Mouse (Mus musculus) liver, embryonic 14.5 days (tissue): ENCODE measurements at regions not wholly inside any gene's neighbourhood (a gene's known extent, or its start where the extent isn't known, plus 50 kb on each side); places are given as distances from the start of the nearest gene placed in this dataset.

Source experiments
- ATAC-seq: fragments of 200-750 bp; cut with Nextera tagmentation; 2 replicates; pipeline ENCODE4 v1.8.0; 2017; ENCODE audit warnings: moderate number of reproducible peaks, mild to moderate bottlenecking, moderate library complexity; ENCODE audit not compliant: insufficient read depth
- DNase-seq, 3 experiments: peaks; one replicate each; pipeline ENCODE4 v3.0.0-alpha.2; 2012 to 2013; ENCODE audit warnings: low read depth in 3 of 3, low spot score in 3 of 3
- H3K27ac ChIP-seq: fragments of 300-500 bp; sonication (generic); 2 replicates; pipeline ENCODE4 v1.5.1; 2014; ENCODE audit warnings: moderate library complexity, mild to moderate bottlenecking, control low read depth, inconsistent platforms
- H3K27me3 ChIP-seq: fragments of 300-500 bp; sonication (generic); 2 replicates; pipeline ENCODE4 v1.6.1; 2014; ENCODE audit warnings: mild to moderate bottlenecking, low read length, moderate library complexity; ENCODE audit not compliant: control insufficient read depth, insufficient read depth
- H3K36me3 ChIP-seq: fragments of 300-500 bp; sonication (generic); replicated peaks from 2 replicates; pipeline ENCODE4 v1.6.1; 2014; ENCODE audit warnings: low read depth; ENCODE audit not compliant: control insufficient read depth, insufficient read depth
- H3K4me1 ChIP-seq, 2 experiments: fragments of 200-500 bp in 1 of 2; fragments of 300-500 bp in 1 of 2; sonication (generic) in 1 of 2; replicated peaks; 2 replicates each; pipeline ENCODE4 v1.6.1; 2012 to 2014; ENCODE audit warnings: antibody characterized with exemption in 1 of 2, inconsistent platforms in 1 of 2, low read length in 1 of 2; ENCODE audit not compliant: control insufficient read depth in 2 of 2, insufficient read depth in 2 of 2
- H3K4me2 ChIP-seq: fragments of 300-500 bp; sonication (generic); 2 replicates; pipeline ENCODE4 v1.6.1; 2014; ENCODE audit warnings: low read depth, mild to moderate bottlenecking, control low read depth, moderate library complexity
- H3K4me3 ChIP-seq, 2 experiments: fragments of 200-500 bp in 1 of 2; fragments of 300-500 bp in 1 of 2; sonication (generic) in 1 of 2; 2 replicates each; pipeline ENCODE4 v1.5.1; 2012 to 2014; ENCODE audit warnings: low read depth in 2 of 2, low read length in 2 of 2, mild to moderate bottlenecking in 2 of 2, control low read depth in 1 of 2, inconsistent platforms in 1 of 2, moderate library complexity in 1 of 2; ENCODE audit not compliant: insufficient read depth in 1 of 2
- H3K9ac ChIP-seq: fragments of 300-500 bp; sonication (generic); replicated peaks from 2 replicates; pipeline ENCODE4 v1.6.1; 2014; ENCODE audit warnings: mild to moderate bottlenecking, control low read depth, moderate library complexity
- H3K9me3 ChIP-seq: fragments of 300-500 bp; sonication (generic); 2 replicates; pipeline ENCODE4 v1.6.1; 2016; ENCODE audit warnings: low read length, mixed read lengths; ENCODE audit not compliant: control insufficient read depth
- CTCF ChIP-seq: IDR thresholded peaks from 2 replicates; pipeline ENCODE4 v1.5.1; 2016; ENCODE audit warnings: antibody characterized with exemption, low read depth, control low read depth
- EP300 ChIP-seq: IDR thresholded peaks from 2 replicates; pipeline ENCODE4 v1.6.1; 2016; ENCODE audit warnings: antibody characterized with exemption, low read depth
- WGBS: fragments of 180-500 bp; shearing (Covaris S2); extraction: QIAGEN DNeasy Blood & Tissue Kit; methylation state at CpG from one replicate; pipeline ENCODE4 v1.1.7; 2014; ENCODE audit not compliant: insufficient replicate concordance; 5-methylcytosine and 5-hydroxymethylcytosine counted together

DNA sequence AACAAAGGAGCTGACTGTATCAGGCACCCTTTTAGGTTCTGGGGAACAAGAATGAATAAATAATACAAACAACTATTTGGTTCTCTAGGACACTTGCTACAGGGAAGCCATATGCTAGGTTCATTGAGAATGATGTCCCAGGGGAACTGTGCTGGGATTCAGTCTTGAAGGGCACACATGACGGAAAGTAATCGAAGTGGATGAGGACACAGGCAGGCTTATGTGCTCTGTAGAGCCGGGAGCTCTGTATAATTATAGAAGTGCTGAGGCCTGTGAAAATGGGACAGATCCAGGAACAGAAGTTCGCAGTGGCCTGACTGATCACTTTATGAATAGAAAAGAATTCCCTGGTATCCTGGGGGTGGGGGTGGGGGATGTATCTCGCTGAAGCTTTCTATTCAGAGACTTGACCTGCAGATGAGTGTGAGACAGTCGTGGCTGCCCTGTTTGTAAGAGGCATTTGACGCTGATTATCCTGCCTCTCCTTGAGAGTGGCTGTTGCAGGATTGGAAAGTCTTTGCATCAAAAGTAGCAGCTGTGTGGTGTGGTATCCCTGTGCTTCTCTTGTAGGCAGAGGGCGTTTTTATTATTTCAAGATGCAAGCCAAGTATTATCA, 700.2 kb downstream of the Slc4a3 start:
- no peaks in the 10 kb centered on the region for H3K4me1 ChIP-seq
- TF ChIP-seq CTCF (no peak), EP300 (no peak)
- no peaks in the 10 kb centered on the region for H3K27me3 ChIP-seq
- H3K4me2 ChIP-seq, result no peak overlapping the region
- H3K36me3 ChIP-seq, result no peaks in the 10 kb centered on the region
- H3K4me3 ChIP-seq, result no peak overlapping the region
- no peak overlapping the region for H3K9ac ChIP-seq
- ATAC-seq (no peak), DNase-seq (no peak)
- H3K27ac ChIP-seq, result no peak overlapping the region
- H3K9me3 ChIP-seq, result no peaks in the 10 kb centered on the region
- WGBS, result 54% methylated on average over 8 of the region's 8 CpGs

DNA sequence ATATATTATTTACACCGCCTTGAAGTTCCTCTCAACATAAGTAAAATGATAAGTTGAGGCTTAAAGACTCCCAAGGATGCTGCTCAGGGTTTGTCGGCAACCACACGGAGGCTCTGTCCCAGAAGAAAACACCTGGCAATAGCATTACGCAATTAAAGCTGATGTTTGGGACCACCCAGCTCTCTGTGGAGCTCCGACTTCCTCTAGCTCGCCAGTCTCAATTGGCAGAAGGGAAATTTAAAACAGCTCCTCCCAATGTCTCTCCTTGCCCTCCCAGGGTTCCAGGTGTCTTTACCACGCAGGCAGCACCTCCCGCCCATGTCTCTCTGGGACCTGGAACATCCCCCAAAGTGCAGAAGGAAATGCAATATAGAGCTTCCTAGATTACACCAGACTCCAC, 701.1 kb downstream of the Slc4a3 start:
- Histone ChIP-seq H3K27ac (no peak overlapping the region), H3K4me1 (no peaks in the 10 kb centered on the region), H3K4me2 (no peak overlapping the region), H3K36me3 (no peaks in the 10 kb centered on the region), H3K4me3 (no peak overlapping the region), H3K9ac (no peak overlapping the region), H3K27me3 (no peaks in the 10 kb centered on the region), H3K9me3 (no peaks in the 10 kb centered on the region)
- no peak for DNase-seq
- TF ChIP-seq CTCF, result no peak
- TF ChIP-seq EP300, result no peak
- WGBS, result 48% methylated on average over 8 of the region's 8 CpGs
- ATAC-seq, result no peak

DNA sequence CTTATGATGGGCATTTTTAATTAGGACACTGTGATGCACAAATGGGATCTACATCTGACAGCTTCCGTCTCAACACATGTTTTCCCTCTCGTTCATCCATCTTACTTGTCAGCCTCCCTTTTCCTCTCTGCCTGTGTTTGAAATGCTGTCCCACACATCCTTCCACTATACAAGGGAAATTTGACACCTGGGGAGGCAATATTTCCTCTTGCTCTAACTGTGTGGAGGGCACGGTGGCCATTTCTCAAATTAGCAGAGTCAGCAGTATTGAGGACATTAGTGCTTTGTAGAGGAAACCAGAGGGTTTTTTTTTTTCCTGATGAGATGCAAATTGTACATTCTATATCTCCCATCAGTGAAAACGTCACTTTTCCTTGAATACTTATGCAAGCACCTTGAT, 712.2 kb downstream of the Slc4a3 start:
- TF ChIP-seq CTCF (no peak), EP300 (no peak)
- 49% methylated on average over 4 of the region's 4 CpGs for WGBS
- H3K4me2 ChIP-seq, result no peak overlapping the region
- H3K36me3 ChIP-seq, result no peaks in the 10 kb centered on the region
- no peak overlapping the region for H3K4me3 ChIP-seq
- H3K27me3 ChIP-seq, result no peaks in the 10 kb centered on the region
- H3K9me3 ChIP-seq, result no peaks in the 10 kb centered on the region
- ATAC-seq, result no peak
- H3K9ac ChIP-seq, result no peak overlapping the region
- no peak for DNase-seq
- H3K4me1 ChIP-seq, result no peaks in the 10 kb centered on the region
- no peak overlapping the region for H3K27ac ChIP-seq

DNA sequence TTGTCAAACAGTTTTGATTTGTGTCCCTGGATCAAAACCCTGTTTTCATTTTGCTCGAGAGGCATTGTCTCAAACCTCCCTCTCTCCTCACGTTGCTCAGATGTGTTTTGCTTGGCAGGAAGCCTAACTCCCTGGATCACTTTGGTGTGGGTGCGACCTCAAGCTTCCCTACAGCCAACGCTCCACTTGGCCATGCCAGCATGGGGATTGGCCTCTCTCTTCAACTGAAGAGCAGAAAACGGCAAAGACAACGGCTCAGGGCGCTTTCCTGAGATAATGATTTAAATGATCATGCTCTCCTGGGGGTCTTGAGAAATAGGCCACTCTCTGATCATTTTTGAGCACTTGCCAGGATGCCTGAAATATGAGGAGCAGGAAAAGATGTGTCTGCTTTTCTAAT, 730.1 kb downstream of the Slc4a3 start:
- 40% methylated on average over 7 of the region's 7 CpGs for WGBS
- ATAC-seq (no peak), DNase-seq (no peak)
- Histone ChIP-seq H3K4me2 (no peak overlapping the region), H3K27ac (no peak overlapping the region), H3K36me3 (no peaks in the 10 kb centered on the region), H3K27me3 (no peaks in the 10 kb centered on the region), H3K4me3 (no peak overlapping the region), H3K4me1 (no peaks in the 10 kb centered on the region), H3K9ac (no peak overlapping the region), H3K9me3 (no peaks in the 10 kb centered on the region)
- no peak for TF ChIP-seq EP300
- no peak for TF ChIP-seq CTCF

DNA sequence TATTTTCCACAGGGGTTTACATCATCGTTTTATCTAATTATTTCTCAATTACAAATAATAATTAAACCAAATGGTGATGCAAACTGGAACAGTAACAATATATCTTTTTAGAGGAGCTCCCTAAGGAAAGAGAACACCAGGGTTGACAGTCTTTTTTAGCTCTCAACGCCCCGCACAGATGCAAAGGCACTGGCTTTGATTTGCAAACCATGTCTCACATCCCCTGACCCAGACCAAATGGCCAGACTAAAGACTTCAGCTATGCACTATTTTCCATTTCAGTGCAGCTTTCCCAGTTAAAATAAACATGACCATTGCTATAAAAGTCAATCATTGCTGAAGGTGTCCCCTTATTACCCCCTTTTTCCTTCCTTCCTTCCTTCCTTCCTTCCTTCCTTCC, 730.6 kb downstream of the Slc4a3 start:
- Histone ChIP-seq H3K4me2 (no peak overlapping the region), H3K27me3 (no peaks in the 10 kb centered on the region)

More for the DNA sequence above, 730.6 kb downstream of the Slc4a3 start:
- no peak for ATAC-seq
- no peaks in the 10 kb centered on the region for H3K36me3 ChIP-seq
- no peak for TF ChIP-seq EP300
- no peak for TF ChIP-seq CTCF
- H3K9me3 ChIP-seq, result no peaks in the 10 kb centered on the region
- 53% methylated on average over 3 of the region's 3 CpGs for WGBS
- no peak overlapping the region for H3K4me3 ChIP-seq
- no peaks in the 10 kb centered on the region for H3K4me1 ChIP-seq
- no peak overlapping the region for H3K27ac ChIP-seq
- no peak overlapping the region for H3K9ac ChIP-seq
- no peak for DNase-seq
